Mouse (Mus musculus): ENCODE measurements around the gene Rpl28.
"Not testable (repeated sequence)": the region's sequence is repeated elsewhere in the genome, so short reads cannot be mapped to it uniquely, and the experiment has no call there.

The Rpl28 gene

DNA sequence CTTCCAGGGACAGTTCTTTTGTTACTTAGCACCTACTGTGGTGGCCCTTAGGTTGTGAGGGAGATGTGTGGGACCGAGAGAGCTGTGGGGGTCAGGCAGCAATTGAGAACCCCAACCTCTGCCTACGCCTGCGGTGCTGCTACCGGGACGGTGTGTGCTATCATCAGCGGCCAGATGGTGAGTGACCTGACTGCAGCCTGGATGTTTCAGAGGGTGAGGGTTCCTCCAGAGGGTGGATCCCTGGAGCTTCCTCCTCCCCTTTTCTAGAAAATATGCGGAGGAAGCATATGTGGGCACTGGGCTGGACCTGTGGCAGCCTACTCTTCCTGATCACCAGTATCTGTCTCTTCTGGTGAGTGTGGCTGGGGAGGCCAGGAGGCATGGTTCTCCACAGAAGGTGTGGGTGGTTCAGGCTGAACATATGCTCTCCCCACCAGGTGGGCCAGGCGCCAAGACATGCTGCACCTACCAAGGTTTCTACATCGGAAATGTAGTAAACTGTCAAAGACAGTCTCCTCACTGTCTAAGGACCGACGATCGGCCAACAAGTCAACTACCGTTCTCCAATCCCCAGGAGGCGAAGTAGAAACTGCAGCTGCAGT is 8.9 kb upstream of the Rpl28 start:
- DNase-seq (ENCODE audit: inconsistent ontology term), result no peak

DNA sequence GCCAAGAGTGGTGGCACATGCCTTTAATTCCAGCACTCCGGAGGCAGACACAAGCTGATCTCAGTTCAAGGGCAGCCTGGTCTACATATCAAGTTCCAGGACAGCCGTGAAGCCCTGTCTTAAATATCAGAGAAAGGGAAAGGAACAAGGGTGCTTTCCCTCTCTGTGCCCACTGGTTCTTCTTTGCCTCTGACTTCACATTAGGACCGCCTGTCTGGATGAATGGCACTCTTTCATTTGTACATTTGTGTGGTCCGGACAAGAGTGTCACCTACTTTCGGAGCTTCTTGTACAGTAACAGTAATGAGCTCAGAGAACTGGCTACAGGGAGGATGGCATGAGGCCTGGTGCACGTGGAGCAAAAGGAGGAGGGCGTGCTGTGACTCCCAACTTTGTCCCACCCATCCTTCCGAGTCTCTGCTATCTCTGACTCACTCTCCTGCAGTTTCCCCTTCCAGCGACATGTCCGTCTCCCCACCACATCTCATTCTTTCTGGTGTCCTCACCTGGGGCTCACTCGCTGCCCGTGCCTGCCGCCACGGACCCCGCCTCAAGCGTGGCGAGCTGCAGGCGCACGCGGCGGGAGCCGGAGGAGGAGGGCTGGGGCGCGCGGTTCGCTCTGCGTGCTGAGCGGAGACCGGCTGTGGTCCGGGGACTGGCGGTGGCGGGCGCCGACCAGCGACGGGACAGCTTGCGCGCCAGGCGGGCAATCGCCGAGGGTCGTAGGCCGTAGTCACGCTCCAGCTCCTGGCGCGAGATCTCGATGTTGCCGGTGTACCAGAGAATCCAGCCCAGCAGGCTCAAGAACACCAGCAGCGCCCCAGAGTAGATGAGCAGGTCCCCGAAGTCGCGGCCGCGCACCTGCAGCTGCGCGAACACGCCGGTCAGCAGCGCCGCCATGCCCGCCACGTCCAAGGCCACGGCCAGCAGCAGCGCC is 3.9 kb upstream of the Rpl28 start:
- DNase-seq (ENCODE audit: inconsistent ontology term), result peak; percentile 72

DNA sequence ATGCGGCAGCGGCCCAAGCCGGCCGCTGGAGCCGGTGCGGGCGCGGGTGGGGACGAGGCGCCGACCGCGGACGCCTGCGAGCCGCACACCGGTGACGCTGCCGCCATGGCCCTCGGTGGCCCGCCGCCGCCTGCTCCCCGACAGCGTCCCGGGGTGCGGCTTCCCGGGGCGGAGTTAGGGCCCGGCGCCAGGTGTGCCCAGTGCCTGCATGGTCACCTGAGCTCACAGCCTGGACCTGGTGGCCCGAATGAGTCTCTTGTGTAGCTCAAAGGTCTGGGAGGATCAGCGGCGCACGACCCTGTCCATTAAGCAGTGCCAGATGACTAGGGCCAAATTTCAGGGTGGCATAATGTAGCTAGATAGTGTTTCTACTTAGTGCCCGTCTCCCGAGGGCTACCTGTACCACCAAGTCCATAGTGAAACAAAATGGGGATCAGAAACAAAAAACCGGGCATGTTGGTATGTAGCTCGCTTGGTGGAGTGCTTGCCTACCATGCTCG is 3.2 kb upstream of the Rpl28 start, which contains the start of gene Tmem238:
Gene Tmem238, minus strand, starts transcription at position 221 of the 500 bp plus-strand sequence.
- no peak for DNase-seq (ENCODE audit: inconsistent ontology term)

DNA sequence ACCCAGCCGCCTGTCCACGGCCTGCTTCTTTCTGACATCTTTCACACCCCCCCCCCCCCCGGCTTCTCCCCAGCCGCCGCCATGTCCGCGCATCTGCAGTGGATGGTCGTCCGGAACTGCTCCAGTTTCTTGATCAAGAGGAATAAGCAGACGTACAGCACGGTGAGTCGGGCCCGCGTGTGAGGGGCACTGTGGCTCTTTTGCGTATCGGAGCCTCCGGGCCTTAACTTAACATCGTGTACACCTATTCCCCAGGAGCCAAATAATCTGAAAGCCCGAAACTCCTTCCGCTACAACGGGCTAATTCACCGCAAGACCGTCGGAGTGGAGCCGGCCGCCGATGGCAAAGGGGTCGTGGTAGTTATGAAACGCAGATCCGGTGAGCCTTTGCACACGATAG is 574 bp downstream of the Rpl28 start:
- DNase-seq (ENCODE audit: inconsistent ontology term), result not testable (repeated sequence)

DNA sequence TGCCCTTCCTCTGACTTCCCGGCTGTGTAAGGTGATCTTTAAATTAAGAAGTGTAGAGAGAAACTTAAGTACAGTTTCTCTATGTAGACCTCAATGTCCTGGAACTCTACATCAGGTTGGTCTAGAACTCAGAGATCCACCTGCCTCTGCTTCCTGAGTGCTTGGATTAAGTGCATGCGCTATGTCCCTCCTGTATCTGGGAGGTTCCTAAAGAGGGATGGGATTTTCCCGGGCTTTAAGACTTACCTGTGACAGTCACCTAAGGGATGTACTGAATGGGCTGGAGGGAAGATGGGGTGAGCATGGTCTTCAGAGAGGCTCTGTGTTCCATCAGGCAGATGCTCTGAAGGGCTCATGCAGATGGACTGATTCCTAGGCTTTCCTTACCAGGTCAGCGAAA is 1.0 kb downstream of the Rpl28 start:
- DNase-seq (ENCODE audit: inconsistent ontology term), result no peak

DNA sequence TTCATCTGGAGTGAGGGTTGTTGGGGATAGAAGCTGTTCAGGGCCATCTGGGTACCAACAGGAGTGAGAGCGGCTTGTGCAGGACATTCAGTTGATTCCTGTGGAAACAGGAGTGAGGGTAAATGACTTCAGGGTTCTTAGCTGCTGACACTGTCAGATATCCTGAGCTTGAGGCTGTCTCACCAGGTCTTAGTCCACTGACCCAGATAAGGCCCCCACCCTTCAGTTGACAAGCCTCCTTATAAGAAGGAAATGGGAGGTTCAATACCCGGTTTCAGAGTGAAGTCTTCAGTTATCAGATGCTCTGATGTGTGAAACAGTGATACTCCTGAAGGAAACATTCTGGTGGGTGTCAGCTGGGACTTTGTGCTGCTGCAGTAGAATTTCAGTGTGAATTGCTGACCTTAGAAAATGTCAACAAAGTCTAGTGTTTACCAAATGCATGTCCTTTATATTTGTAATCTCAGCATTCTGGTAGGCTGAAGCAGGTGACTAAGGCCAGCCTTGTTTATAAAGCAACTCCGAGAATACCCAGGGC is 2.0 kb downstream of the Rpl28 start:
- no peak for DNase-seq (ENCODE audit: inconsistent ontology term)

DNA sequence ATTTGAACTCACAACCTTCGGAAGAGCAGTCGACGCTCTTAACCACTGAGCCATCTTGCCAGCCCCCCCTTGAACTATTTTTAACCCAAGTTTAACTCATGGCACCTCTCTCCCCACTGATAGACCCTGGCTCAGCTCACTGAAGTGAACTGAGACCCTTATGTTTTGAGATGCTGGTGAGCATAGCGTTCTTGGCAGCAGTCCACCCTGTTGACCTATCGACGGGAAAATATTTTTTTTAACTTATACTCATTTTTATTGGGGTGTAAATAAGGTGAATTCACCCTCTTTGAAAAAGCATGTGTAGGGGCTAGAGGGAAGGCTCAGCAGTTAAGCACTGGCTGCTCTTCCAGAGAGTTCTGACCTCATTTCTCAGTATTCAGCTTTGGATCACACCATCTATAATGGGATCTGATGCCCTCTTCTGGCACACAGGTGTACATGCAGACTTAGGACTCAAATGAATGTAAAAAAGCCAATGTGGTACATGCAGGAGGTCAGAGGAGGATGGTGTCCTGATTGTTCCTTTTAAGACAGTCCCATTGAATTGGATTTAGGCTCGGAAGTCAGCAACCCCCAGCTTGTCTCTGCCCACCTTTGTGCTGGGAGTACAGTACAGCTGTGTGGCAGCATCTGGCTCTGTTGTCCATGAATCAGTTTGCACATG is 3.2 kb downstream of the Rpl28 start:
- DNase-seq (ENCODE audit: inconsistent ontology term), result peak; percentile 54

DNA sequence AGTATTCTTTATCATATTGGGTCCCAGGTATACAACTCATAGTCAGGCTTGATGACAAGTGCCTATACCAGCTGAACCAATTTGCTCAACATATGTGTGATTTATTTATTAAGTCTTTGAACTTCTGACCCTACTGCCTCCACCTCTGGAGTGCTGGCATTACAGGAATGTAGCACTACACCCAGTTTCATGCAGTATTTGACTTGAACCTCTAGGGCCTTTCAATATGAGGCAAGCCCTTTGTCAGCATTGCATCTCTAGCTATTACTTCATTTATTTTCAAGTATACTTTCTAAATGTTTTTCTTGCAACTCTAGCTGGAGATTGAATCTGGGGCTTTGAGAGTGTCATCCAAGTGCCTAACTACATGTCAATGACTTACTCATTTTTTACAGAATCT is 9.6 kb downstream of the Rpl28 start:
- DNase-seq (ENCODE audit: inconsistent ontology term), result no peak

DNA sequence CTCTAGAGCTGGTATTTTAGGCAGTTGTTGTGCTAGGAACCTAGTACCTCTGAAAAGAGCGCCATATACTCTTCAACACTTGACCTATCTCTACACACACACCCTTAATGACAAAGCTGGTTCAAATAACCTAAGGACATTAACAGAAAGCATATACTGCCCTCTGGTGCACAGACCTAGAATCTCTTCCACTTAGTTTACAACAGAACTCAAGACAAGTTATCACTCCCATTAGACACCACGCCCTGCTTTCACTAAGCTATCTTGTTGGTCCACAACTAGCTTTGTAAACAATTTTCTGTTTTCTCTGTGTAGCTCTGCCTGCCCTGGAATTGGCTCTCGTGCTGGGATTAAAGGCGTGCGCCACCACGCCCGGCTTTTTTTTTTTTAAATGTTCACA is 14.0 kb downstream of the Rpl28 start:
- DNase-seq (ENCODE audit: inconsistent ontology term), result no peak

DNA sequence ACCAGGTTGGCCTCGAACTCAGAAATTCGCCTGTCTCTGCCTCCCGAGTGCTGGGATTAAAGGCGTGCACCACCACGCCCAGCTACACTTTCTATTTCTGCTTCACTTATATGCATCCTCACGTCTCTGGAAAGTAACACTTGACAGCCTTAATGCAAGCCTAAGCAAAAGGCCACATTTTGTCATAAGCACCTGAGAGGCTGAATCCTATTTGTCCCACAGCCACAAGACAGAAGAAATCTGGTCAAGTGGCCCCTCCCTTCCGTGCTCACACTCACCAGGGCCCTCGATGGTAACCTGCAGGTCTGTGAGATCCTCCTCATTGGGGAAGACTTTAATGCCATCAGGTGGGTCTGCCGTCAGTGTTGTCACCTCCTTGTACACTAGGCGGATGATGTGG is 18.5 kb downstream of the Rpl28 start:
- not testable (repeated sequence) for DNase-seq (ENCODE audit: inconsistent ontology term)

DNA sequence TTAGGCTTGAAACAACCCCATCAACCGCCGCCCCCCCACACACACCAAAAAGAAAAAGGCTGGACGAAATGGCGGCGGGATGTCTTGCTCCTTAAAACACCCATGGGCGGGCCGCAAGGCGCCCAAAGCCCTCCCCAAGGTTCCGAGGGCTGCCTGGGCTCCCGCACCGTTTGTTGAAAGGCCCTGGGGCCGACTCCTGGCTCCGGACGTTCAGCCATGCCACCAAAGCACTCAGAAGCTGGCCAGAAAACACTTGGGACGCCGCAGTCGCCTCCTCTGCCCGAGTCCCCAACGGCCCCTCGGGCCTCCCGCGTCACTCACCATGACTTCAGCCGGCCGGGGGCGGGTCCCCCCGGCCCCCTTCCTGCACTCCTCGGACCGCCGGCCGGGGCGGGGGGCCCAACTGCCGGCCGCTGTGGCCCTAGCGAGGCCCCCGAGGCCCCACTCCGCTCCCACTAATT is 19.2 kb downstream of the Rpl28 start:
- DNase-seq (ENCODE audit: inconsistent ontology term), result peak; percentile 63

DNA sequence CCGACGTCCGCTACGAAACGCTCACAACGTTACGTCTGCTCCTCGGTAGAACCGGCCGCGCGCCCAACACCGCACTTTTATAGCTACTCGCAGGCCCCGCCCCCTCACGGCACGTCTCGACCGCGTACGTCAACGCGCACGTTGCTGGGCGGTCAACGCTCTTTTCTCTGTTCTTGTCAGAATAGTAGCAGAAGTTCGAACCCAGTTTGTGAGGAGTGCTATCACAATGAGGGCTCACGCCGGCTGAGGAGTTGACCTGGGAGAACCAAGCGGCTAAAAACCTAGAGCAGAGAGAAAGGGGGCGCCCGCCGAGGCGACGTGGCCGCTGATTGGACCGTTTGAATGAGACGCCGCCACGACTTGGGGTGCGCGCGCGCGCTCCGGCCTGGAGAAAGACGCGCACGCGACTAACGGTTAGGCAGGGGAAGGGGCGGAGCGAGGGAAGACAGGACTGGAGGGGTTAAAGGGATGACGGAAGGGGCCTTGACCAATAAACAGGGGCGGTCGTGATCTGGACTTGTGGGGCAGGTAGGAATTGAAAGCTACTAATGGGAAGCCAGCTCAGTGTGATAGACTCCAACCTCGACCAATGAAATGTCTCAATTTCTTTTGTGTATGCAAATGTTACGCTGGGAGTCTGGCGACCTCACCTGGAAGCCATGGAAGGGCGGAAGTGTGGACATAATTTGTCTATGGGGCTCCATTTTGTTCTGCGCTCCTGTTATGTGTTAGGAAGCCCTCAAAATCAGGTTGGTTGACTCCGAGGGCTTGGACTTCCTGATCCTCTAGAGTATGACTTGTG is 19.8 kb downstream of the Rpl28 start, which contains the start of gene Ube2s:
Gene Ube2s, minus strand, starts transcription at position 288 of the 802 bp plus-strand sequence.
- DNase-seq (ENCODE audit: inconsistent ontology term), result peak; percentile 100

DNA sequence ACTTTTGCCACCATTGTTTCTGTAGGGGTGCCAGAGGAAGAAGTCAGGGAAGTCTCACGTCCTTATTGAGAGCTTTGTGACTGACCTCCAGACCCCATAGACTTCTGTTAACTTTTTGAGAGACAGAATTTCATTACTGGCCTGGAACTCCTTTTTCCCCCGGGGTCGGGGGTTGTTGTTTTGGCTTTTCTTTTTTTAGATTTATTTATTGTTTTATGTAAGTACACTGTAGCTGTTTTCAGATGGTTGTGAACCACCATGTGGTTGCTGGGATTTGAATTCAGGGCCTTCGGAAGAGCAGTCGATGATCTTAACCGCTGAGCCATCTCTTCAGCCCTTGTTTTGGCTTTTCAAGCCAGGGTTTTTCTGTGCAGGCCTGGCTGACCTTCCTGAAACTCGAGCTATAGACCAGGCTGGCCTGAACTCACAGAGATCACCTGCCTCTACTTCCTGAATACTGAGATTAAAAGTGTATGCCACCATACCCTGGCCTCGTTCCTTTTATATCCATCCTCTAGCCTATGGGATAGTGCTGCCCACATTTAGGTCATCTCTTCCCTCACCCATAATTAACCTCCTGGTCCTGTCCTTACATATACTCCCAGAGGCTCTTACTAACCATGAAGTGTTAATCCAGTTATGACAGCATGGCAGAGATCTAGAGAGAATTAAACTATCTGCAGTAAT is 20.6 kb downstream of the Rpl28 start:
- DNase-seq (ENCODE audit: inconsistent ontology term), result no peak

DNA sequence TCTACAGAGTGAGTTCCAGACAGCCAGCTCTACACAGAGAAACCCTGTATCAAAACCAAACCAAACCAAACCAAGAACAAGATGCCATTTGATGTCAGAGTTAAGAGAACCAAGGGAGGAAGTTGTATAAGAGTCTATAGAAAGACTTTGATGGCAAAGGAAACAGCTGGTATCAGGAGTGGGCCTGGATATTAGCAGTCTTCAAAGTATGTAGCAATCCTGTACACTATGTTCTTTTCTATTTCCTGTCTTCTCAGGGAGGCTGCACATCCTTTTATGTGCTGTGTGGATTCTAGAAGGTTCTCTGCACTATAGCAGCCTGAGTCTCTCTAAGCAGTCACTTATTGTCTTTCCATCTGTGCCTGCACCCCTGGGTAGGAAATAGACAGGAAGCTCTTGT is 23.9 kb downstream of the Rpl28 start:
- DNase-seq (ENCODE audit: inconsistent ontology term), result no peak

DNA sequence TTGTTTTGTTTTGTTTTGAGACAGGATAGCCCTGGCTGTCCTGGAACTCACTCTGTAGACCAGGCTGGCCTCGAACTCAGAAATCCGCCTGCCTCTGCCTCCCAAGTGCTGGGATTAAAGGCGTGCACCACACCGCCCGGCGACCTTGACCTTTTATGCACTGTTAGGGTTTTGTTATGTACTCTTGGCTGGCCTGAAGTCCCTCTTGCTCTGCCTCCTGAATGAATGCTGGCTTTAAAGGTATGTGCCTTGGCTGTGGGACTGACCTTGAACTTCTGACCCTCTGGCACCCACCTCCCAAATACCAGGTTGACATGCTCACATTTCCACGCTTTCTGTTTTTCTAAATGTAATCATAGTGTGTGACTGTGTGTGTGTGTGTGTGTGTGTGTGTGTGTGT is 28.3 kb downstream of the Rpl28 start:
- not testable (repeated sequence) for DNase-seq (ENCODE audit: inconsistent ontology term)

DNA sequence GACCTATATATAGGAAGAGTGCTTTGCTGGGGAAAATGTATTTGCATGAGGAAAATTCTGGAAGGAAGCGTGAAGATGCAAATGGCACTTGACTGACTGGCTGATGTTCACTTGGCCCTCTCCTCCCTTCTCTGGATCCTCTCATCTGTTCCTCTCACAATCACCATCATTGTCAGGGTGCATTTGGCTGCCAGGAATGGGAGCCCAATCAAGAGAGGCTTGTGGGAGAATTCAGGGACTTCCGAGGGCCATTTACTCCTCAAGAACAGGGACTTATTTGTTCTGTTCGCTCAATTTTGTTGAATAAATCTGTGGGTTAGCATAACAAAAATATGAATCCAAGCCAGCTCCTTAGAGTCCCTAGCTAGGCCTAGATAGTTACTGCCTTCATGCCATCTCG is 29.0 kb downstream of the Rpl28 start:
- peak; percentile 63 for DNase-seq (ENCODE audit: inconsistent ontology term)

DNA sequence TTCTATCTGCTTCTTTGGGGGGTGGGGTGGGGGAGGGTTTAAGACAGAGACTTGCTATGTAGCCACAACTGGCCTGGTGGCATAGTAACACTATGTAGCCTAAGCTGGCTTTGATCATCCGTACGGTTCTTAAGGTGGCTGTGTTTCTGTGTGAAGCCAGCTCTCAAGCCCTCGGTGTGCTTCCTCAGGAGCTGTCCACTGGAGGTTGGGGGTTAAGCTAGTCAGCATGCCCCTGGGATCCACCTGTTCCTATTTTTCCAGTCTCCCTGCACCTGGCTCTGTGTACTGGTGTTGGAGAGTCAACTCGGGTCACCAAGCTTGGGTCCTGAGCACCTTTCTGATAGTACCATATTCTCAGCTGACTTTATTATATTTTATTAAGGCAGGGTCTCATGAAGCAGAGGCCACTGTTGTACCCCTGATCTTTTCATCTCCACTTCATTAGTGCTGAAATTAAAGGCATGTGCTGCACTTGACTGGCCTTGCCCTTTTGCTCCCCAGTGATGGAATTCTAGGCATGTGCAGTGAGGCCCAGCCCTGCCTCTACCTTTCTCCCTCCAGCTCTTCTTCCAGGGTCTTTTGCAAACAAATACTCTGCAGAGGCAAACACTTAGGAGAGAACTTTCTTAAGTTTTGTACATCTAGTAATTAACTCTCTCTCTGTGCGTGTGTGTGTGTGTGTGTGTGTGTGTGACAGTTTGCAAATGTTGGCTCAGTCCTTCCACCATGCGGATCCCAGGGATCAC is 29.7 kb downstream of the Rpl28 start:
- DNase-seq (ENCODE audit: inconsistent ontology term), result no peak

DNA sequence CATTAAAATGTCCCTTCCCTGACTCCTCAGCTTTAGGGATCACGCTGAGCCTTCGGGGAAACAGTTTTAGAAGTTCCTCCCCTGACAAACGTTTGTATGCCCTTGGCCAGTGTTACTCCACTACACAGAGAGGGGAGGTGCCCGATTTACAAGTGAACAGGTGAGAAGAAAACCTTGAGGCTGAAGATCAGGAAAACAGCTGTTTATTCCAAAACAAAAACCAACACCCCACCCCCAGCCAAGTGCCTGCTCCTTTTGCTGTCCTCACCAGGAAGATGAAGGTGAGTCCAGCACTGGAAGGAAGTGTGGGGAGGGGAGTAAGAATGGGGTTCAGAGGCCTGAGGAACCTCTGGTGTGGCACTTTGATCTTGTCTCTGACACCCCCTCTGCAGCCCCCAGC is 32.7 kb downstream of the Rpl28 start:
- DNase-seq (ENCODE audit: inconsistent ontology term), result no peak

DNA sequence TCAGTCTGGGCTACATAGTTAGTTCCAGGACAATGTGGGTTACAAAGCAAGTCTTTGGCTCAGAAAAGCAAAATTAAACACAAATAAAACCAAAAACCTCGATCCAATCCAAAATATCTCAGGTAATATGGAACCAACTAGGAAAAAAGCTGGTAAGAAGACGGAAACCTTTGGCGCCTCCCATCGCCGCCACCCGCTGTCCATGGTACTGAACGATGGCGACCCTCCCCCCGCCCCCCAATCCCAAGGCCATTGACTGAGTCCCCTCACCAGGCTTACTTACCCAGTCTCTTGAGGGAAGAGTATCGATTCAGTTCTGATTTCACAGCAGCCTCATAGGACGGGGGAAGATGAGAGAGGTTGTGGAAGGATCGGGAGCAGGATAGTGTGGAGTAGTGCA is 37.8 kb downstream of the Rpl28 start:
- DNase-seq (ENCODE audit: inconsistent ontology term), result no peak
